Mouse (Mus musculus): ENCODE data around the gene Itgav. TPM values are rescaled to one million over a fixed set of nuclear protein-coding genes. Genes with fewer than 3 reads are reported as not detected.
"Not testable (repeated sequence)": the region's sequence is repeated elsewhere in the genome, so short reads cannot be mapped to it uniquely, and the experiment has no call there.

The Itgav gene
- polyA plus RNA-seq, 1 experiment from 2014 or later: 76.8 TPM

DNA sequence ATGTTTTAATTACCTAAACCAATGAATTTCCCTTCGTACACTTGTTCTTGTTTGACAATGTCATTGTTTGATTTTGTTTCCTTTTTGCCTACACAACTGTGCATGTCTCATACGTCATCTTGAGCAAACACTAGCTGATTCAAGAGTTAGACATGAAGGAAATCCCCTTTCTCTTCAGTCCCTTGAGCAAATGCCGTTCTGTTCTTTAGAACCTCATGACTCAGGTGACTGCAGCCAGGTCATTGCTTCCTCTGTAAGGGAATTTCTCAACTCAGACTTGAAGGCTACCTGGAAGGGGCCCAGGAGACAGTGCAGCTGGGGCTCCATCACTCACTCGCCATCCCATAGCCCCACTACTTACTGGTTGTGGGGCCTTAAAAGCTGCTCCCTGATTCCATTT lies 23.5 kb upstream of the Itgav start:
- H3K4me3 ChIP-seq (replicated peaks; ENCODE audit: low read length): no peak overlapping the region
- no peaks in the 10 kb centered on the region for H3K27me3 ChIP-seq (ENCODE audit: control insufficient read depth, insufficient read depth, low read length)
- H3K27ac ChIP-seq (ENCODE audit: low read length): no peak overlapping the region
- WGBS: 52% methylated on average over 4 of the region's 4 CpGs
- no peak overlapping the region for H3K4me2 ChIP-seq (ENCODE audit: low read depth, low read length)
- no peaks in the 10 kb centered on the region for H3K36me3 ChIP-seq (ENCODE audit: control insufficient read depth, insufficient read depth, low read length)
- ATAC-seq (ENCODE audit: insufficient read depth, low FRiP score): no peak
- H3K9me3 ChIP-seq (replicated peaks; ENCODE audit: control insufficient read depth, low read length): no peaks in the 10 kb centered on the region
- no peak overlapping the region for H3K9ac ChIP-seq (ENCODE audit: low read length)
- no peaks in the 10 kb centered on the region for H3K4me1 ChIP-seq (ENCODE audit: control insufficient read depth, insufficient read depth, low read length)

DNA sequence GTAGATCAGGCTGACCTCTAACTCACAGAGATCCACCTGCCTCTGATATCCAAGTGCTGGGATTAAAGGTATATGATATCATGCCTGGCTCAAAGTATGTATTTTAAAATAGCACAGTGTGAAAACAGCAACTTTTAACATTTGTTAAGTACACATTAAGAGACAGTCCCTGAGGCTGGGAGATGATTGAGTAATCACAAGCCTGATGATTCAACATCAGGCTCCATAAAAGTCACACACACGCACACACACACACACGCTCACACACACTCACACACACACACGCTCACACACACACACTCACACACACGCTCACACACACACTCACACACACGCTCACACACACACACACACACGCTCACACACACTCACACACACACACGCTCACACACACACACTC lies 21.8 kb upstream of the Itgav start:
- no peak overlapping the region for H3K4me3 ChIP-seq (replicated peaks; ENCODE audit: low read length)
- no peaks in the 10 kb centered on the region for H3K4me1 ChIP-seq (ENCODE audit: control insufficient read depth, insufficient read depth, low read length)
- no peak overlapping the region for H3K27ac ChIP-seq (ENCODE audit: low read length)
- no peak for ATAC-seq (ENCODE audit: insufficient read depth, low FRiP score)
- no peaks in the 10 kb centered on the region for H3K9me3 ChIP-seq (replicated peaks; ENCODE audit: control insufficient read depth, low read length)
- H3K36me3 ChIP-seq (ENCODE audit: control insufficient read depth, insufficient read depth, low read length): no peaks in the 10 kb centered on the region
- no peak overlapping the region for H3K4me2 ChIP-seq (ENCODE audit: low read depth, low read length)
- H3K9ac ChIP-seq (ENCODE audit: low read length): no peak overlapping the region
- WGBS: 91% methylated on average over 7 of the region's 7 CpGs
- no peaks in the 10 kb centered on the region for H3K27me3 ChIP-seq (ENCODE audit: control insufficient read depth, insufficient read depth, low read length)

DNA sequence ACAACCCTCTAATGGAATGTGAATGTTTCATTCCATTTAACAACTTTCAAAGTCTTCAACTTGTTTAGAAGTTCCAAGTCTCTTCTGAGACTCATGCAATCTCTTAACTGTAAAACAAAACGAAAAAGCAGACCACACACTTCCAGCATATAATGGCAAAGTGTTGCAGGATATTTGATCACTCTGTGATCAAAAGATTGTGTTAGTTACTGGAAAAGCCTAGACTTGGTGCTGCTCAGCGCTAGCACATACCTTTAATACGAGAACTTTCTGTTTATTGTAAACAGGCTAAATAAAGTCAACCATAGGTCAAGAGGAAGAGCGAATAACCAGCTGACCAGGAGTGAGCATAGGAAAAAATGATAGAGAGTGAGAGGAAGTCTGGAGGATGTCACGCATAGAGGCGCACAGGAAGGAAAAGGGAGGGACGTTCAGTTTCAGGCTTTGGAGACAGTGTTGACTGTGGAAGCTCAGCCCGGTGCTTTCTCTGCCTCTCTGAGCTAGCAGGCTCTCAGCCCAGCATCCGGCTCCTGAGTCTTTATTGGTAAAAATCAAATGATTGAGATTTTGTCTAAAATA lies 18.5 kb upstream of the Itgav start:
- Histone ChIP-seq H3K9me3 (replicated peaks; ENCODE audit: control insufficient read depth, low read length) (no peaks in the 10 kb centered on the region), H3K4me3 (replicated peaks; ENCODE audit: low read length) (no peak overlapping the region), H3K27ac (ENCODE audit: low read length) (no peak overlapping the region), H3K27me3 (ENCODE audit: control insufficient read depth, insufficient read depth, low read length) (no peaks in the 10 kb centered on the region), H3K9ac (ENCODE audit: low read length) (no peak overlapping the region), H3K36me3 (ENCODE audit: control insufficient read depth, insufficient read depth, low read length) (no peaks in the 10 kb centered on the region), H3K4me1 (ENCODE audit: control insufficient read depth, insufficient read depth, low read length) (no peaks in the 10 kb centered on the region), H3K4me2 (ENCODE audit: low read depth, low read length) (no peak overlapping the region)
- WGBS: 51% methylated on average over 9 of the region's 9 CpGs
- ATAC-seq (ENCODE audit: insufficient read depth, low FRiP score): peak; percentile 49; the same call in 1 of the 2 replicates

DNA sequence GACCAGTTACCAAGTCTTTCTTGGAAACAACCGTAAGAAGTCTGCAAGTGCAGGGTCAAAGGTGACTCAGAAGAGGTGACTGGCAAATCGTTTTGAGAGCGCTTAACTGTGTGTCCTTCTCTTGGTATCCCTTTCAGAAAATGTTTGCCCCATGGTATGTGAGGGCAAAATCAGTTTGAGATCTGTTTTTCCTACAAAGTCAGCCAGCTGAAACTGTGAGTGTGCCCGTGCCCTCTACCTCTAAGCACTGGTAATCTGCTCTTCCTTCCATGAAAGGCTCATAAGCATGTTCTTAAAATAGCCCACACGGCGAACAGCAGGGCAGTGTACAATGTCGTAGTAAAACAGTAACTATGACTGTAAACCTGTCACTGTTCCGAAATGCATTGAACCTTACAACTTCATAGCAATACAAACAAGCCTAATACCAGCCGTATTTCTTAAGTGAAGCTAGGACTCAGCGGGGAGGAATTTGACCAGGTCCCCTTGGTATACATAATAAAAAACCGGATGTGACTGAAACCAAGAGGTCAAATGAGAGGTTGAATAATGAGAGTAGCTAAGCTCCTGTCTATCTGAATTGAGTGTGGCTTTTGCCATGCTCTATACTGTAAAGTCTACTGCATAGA lies 14.2 kb upstream of the Itgav start:
- WGBS: 34% methylated on average over 11 of the region's 11 CpGs
- H3K36me3 ChIP-seq (ENCODE audit: control insufficient read depth, insufficient read depth, low read length): no peaks in the 10 kb centered on the region
- H3K9me3 ChIP-seq (replicated peaks; ENCODE audit: control insufficient read depth, low read length): no peaks in the 10 kb centered on the region
- no peaks in the 10 kb centered on the region for H3K27me3 ChIP-seq (ENCODE audit: control insufficient read depth, insufficient read depth, low read length)
- no peak overlapping the region for H3K4me3 ChIP-seq (replicated peaks; ENCODE audit: low read length)
- no peak overlapping the region for H3K4me2 ChIP-seq (ENCODE audit: low read depth, low read length)
- peak; percentile 53 for ATAC-seq (ENCODE audit: insufficient read depth, low FRiP score)
- peaks cover 9% of the 10 kb centered on the region for H3K4me1 ChIP-seq (ENCODE audit: control insufficient read depth, insufficient read depth, low read length)
- no peak overlapping the region for H3K9ac ChIP-seq (ENCODE audit: low read length)
- 0 out of 2 replicates have a peak overlapping the region, but pooled peaks have one; percentile 11 for H3K27ac ChIP-seq (ENCODE audit: low read length)

DNA sequence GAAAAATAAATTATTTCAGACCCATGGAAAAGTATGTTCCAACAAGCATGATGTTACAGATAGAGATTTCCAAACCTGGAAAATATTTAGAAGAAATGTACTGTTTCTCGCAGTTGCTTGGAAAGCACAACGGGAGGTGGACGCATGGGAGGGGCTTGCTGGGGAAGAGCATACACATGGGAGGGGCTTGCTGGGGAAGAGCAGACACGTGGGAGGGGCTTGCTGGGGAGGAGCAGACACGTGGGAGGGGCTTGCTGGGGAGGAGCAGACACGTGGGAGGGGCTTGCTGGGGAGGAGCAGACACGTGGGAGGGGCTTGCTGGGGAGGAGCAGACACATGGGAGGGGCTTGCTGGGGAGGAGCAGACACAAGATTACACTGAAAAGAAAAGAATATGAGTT lies 10.9 kb upstream of the Itgav start:
- ATAC-seq (ENCODE audit: insufficient read depth, low FRiP score); H3K4me1 ChIP-seq (ENCODE audit: control insufficient read depth, insufficient read depth, low read length); H3K36me3 ChIP-seq (ENCODE audit: control insufficient read depth, insufficient read depth, low read length); H3K27ac ChIP-seq (ENCODE audit: low read length); H3K9ac ChIP-seq (ENCODE audit: low read length); H3K4me2 ChIP-seq (ENCODE audit: low read depth, low read length); H3K9me3 ChIP-seq (replicated peaks; ENCODE audit: control insufficient read depth, low read length); H3K4me3 ChIP-seq (replicated peaks; ENCODE audit: low read length); H3K27me3 ChIP-seq (ENCODE audit: control insufficient read depth, insufficient read depth, low read length): not testable (repeated sequence)
- 66% methylated on average over 7 of the region's 7 CpGs for WGBS

DNA sequence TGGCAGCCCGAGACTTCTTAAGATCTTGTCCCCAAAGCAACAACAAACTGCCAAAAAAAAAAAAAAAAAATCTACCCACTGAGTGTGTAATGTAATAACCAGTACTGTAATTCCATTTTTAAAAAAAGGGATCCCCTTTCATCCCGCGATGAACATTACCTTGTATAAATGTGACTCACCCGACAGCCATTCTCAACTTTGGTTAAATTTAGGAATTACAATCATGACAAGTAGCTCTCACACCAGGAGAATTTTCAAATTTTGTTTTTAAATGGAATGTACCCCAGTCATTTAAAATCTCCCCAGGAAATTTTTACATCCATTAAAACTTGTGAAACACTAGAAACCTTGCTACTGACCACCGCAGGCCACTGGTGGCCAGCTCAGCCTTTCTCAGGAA lies 10.3 kb upstream of the Itgav start:
- Histone ChIP-seq H3K4me2 (ENCODE audit: low read depth, low read length) (0 out of 2 replicates have a peak overlapping the region, but pooled peaks have one; percentile 31), H3K27me3 (ENCODE audit: control insufficient read depth, insufficient read depth, low read length) (no peaks in the 10 kb centered on the region), H3K9me3 (replicated peaks; ENCODE audit: control insufficient read depth, low read length) (no peaks in the 10 kb centered on the region), H3K4me3 (replicated peaks; ENCODE audit: low read length) (no peak overlapping the region), H3K9ac (ENCODE audit: low read length) (no peak overlapping the region), H3K27ac (ENCODE audit: low read length) (peak overlapping the region; percentile 52; the same call in 1 of the 2 replicates), H3K36me3 (ENCODE audit: control insufficient read depth, insufficient read depth, low read length) (no peaks in the 10 kb centered on the region), H3K4me1 (ENCODE audit: control insufficient read depth, insufficient read depth, low read length) (peaks cover 9% of the 10 kb centered on the region)
- no peak for ATAC-seq (ENCODE audit: insufficient read depth, low FRiP score)
- 78% methylated on average over 5 of the region's 5 CpGs for WGBS

DNA sequence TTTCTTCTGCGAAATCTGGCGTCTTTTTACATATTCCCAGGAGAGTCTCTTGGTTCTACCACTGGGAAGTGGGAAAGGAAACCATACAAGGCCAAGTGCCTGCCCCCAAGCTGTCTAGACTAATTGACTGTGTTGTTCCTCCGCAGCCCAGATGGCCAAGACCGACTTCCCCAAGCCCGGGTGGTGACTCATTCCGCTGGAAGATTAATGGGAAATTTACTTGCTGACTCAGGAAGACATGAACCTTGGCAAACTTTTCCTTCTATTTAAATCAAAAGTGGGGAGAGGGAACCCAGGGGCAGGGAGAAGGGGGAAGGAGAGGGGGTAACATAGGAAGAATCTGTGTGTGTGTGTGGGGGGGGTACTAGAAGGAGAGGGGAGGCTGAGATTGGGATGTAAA lies 9.4 kb upstream of the Itgav start:
- H3K9me3 ChIP-seq (replicated peaks; ENCODE audit: control insufficient read depth, low read length): no peaks in the 10 kb centered on the region
- no peak overlapping the region; the same call in 1 of the 2 replicates for H3K27ac ChIP-seq (ENCODE audit: low read length)

DNA sequence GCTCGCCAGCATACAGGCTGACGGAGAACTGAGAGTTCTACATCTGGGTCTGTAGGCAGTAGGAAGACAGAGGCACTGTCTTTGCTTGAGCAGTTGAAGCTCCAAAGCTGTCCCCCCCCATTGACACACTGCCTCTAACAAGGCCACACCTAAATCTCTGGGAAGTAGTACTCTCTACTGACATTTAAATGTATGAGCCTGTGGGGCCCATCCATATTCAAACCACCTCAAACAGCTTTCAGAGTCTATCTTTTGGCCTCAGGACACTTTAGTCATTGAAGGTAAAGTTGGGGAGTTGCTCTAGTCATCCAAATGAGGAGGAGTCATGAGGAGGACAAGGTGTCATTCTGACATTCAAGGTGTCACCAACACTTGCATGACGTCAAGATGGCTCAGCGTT lies 5.9 kb upstream of the Itgav start:
- H3K4me3 ChIP-seq (replicated peaks; ENCODE audit: low read length): no peak overlapping the region
- H3K36me3 ChIP-seq (ENCODE audit: control insufficient read depth, insufficient read depth, low read length): no peaks in the 10 kb centered on the region
- no peak overlapping the region for H3K4me2 ChIP-seq (ENCODE audit: low read depth, low read length)
- WGBS: 82% methylated on average over 4 of the region's 4 CpGs
- no peak overlapping the region for H3K9ac ChIP-seq (ENCODE audit: low read length)
- no peaks in the 10 kb centered on the region for H3K27me3 ChIP-seq (ENCODE audit: control insufficient read depth, insufficient read depth, low read length)
- peaks cover 10% of the 10 kb centered on the region for H3K4me1 ChIP-seq (ENCODE audit: control insufficient read depth, insufficient read depth, low read length)
- ATAC-seq (ENCODE audit: insufficient read depth, low FRiP score): no peak
- H3K27ac ChIP-seq (ENCODE audit: low read length): no peak overlapping the region
- no peaks in the 10 kb centered on the region for H3K9me3 ChIP-seq (replicated peaks; ENCODE audit: control insufficient read depth, low read length)

More for the DNA sequence above, 9.4 kb upstream of the Itgav start:
- WGBS: 15% methylated on average over 6 of the region's 6 CpGs
- Histone ChIP-seq H3K4me3 (replicated peaks; ENCODE audit: low read length) (no peak overlapping the region), H3K27me3 (ENCODE audit: control insufficient read depth, insufficient read depth, low read length) (no peaks in the 10 kb centered on the region), H3K9ac (ENCODE audit: low read length) (no peak overlapping the region), H3K4me1 (ENCODE audit: control insufficient read depth, insufficient read depth, low read length) (peaks cover 9% of the 10 kb centered on the region), H3K36me3 (ENCODE audit: control insufficient read depth, insufficient read depth, low read length) (no peaks in the 10 kb centered on the region), H3K4me2 (ENCODE audit: low read depth, low read length) (peak overlapping the region; percentile 31; the same call in 1 of the 2 replicates)
- peak; percentile 91 for ATAC-seq (ENCODE audit: insufficient read depth, low FRiP score)

DNA sequence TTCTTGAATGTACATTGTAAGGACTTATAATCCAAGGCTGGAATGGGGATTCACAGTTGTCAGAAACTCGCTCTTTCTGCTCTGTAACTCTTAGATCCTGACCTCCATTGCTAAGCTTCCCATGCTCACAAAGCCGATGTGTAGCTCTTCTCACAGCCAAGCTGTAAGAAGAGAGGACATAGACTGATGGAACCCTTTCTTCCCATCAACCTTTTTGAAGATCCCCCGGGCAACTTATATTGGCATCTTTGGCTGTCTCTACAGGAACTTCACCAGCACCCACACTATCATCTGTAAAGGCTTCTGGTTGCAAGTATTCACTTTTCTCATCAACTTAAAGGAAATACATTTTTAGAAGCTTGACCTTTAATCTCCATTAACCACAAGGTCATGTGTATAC lies 2.6 kb upstream of the Itgav start:
- Histone ChIP-seq H3K9ac (ENCODE audit: low read length) (no peak overlapping the region), H3K4me3 (replicated peaks; ENCODE audit: low read length) (no peak overlapping the region), H3K4me2 (ENCODE audit: low read depth, low read length) (no peak overlapping the region), H3K4me1 (ENCODE audit: control insufficient read depth, insufficient read depth, low read length) (peaks cover 10% of the 10 kb centered on the region), H3K27ac (ENCODE audit: low read length) (no peak overlapping the region), H3K27me3 (ENCODE audit: control insufficient read depth, insufficient read depth, low read length) (no peaks in the 10 kb centered on the region), H3K36me3 (ENCODE audit: control insufficient read depth, insufficient read depth, low read length) (no peaks in the 10 kb centered on the region), H3K9me3 (replicated peaks; ENCODE audit: control insufficient read depth, low read length) (no peaks in the 10 kb centered on the region)
- 84% methylated on average over 3 of the region's 3 CpGs for WGBS
- no peak for ATAC-seq (ENCODE audit: insufficient read depth, low FRiP score)

Data from stomach, embryonic 16.5 days (tissue).